Mouse (Mus musculus): ENCODE results near the gene BC017158. TPM values are rescaled to one million over a fixed set of nuclear protein-coding genes. Genes with fewer than 3 reads are reported as not detected.

Gene BC017158
- polyA plus RNA-seq, 1 experiment from 2014 or later = 22.7 TPM

- peaks cover 24% of the 10 kb centered on the region for H3K4me1 ChIP-seq (ENCODE audit: control insufficient read depth, insufficient read depth, low read depth, low read length)
- H3K27me3 ChIP-seq (replicated peaks; ENCODE audit: control insufficient read depth, insufficient read depth, low read length) = no peaks in the 10 kb centered on the region
- no peak overlapping the region for H3K4me3 ChIP-seq (ENCODE audit: low read length)
- WGBS = 95% methylated on average over 13 of the region's 13 CpGs
- H3K9ac ChIP-seq (ENCODE audit: low read depth, low read length) = 0 out of 2 replicates have a peak overlapping the region, but pooled peaks have one; percentile 4
- no peaks in the 10 kb centered on the region for H3K9me3 ChIP-seq (ENCODE audit: control insufficient read depth, low read length)
- peak overlapping the region; percentile 99; the same call in 1 of the 2 replicates for H3K27ac ChIP-seq (ENCODE audit: low read depth, low read length)
- ATAC-seq = no peak
- H3K4me2 ChIP-seq (ENCODE audit: low read length) = no peak overlapping the region
- H3K36me3 ChIP-seq (ENCODE audit: control insufficient read depth, insufficient read depth, low read length) = peaks cover 7% of the 10 kb centered on the region; the same call in 1 of the 2 replicates
Observed at GRCm38 (mm10) chr7:128236426-128236825, 61.5 kb downstream of the BC017158 start.

GRCm38 (mm10) chr7:128235481-128235880, 62.5 kb downstream of the BC017158 start:
- Histone ChIP-seq H3K4me3 (ENCODE audit: low read length) (no peak overlapping the region), H3K9me3 (ENCODE audit: control insufficient read depth, low read length) (no peaks in the 10 kb centered on the region), H3K27me3 (replicated peaks; ENCODE audit: control insufficient read depth, insufficient read depth, low read length) (no peaks in the 10 kb centered on the region), H3K4me2 (ENCODE audit: low read length) (no peak overlapping the region), H3K4me1 (ENCODE audit: control insufficient read depth, insufficient read depth, low read depth, low read length) (peaks cover 20% of the 10 kb centered on the region), H3K36me3 (ENCODE audit: control insufficient read depth, insufficient read depth, low read length) (peaks cover 5% of the 10 kb centered on the region; the same call in 1 of the 2 replicates), H3K27ac (ENCODE audit: low read depth, low read length) (no peak overlapping the region), H3K9ac (ENCODE audit: low read depth, low read length) (no peak overlapping the region)
- ATAC-seq = no peak
- WGBS = 96% methylated on average over 1 of the region's 1 CpGs

GRCm38 (mm10) chr7:128234796-128235195, 63.2 kb downstream of the BC017158 start:
- no peaks in the 10 kb centered on the region for H3K9me3 ChIP-seq (ENCODE audit: control insufficient read depth, low read length)
- H3K27ac ChIP-seq (ENCODE audit: low read depth, low read length) = no peak overlapping the region
- peaks cover 15% of the 10 kb centered on the region for H3K4me1 ChIP-seq (ENCODE audit: control insufficient read depth, insufficient read depth, low read depth, low read length)
- H3K4me3 ChIP-seq (ENCODE audit: low read length) = no peak overlapping the region
- no peak overlapping the region for H3K9ac ChIP-seq (ENCODE audit: low read depth, low read length)
- no peaks in the 10 kb centered on the region; the same call in 1 of the 2 replicates for H3K36me3 ChIP-seq (ENCODE audit: control insufficient read depth, insufficient read depth, low read length)
- WGBS = 94% methylated on average over 2 of the region's 2 CpGs
- no peaks in the 10 kb centered on the region for H3K27me3 ChIP-seq (replicated peaks; ENCODE audit: control insufficient read depth, insufficient read depth, low read length)
- no peak for ATAC-seq
- H3K4me2 ChIP-seq (ENCODE audit: low read length) = no peak overlapping the region

GRCm38 (mm10) chr7:128231741-128232140, 66.2 kb downstream of the BC017158 start:
- Histone ChIP-seq H3K9me3 (ENCODE audit: control insufficient read depth, low read length) (no peaks in the 10 kb centered on the region), H3K4me2 (ENCODE audit: low read length) (no peak overlapping the region), H3K27ac (ENCODE audit: low read depth, low read length) (no peak overlapping the region), H3K4me1 (ENCODE audit: control insufficient read depth, insufficient read depth, low read depth, low read length) (peaks cover 3% of the 10 kb centered on the region), H3K9ac (ENCODE audit: low read depth, low read length) (no peak overlapping the region), H3K36me3 (ENCODE audit: control insufficient read depth, insufficient read depth, low read length) (no peaks in the 10 kb centered on the region), H3K4me3 (ENCODE audit: low read length) (no peak overlapping the region), H3K27me3 (replicated peaks; ENCODE audit: control insufficient read depth, insufficient read depth, low read length) (no peaks in the 10 kb centered on the region)
- 46% methylated on average over 8 of the region's 8 CpGs for WGBS
- no peak for ATAC-seq

Small RNA genes lying within 50 kb of the gene (microRNA-seq; reads per million reads assigned to microRNA genes)
- not detected for gene Mir3103

Other genes with a start within 250 kb of the BC017158 start
- 0.94 and 1.0 TPM in 2 replicates for gene Itgam, start 235.5 kb downstream of the BC017158 start, polyA plus RNA-seq (2015; fragmentation: Nextera tagmentation; extraction: Ambion mirVana)
- not detected in 2 replicates for gene Gm49368, start 235.5 kb downstream of the BC017158 start, polyA plus RNA-seq (2015; fragmentation: Nextera tagmentation; extraction: Ambion mirVana)
- gene Itgax, start 168.6 kb downstream of the BC017158 start, polyA plus RNA-seq (2015; fragmentation: Nextera tagmentation; extraction: Ambion mirVana) = 0.10 TPM in 1 of 2 replicates, not detected in the other
- not detected in 2 replicates for gene Itgad, start 143.8 kb downstream of the BC017158 start, polyA plus RNA-seq (2015; fragmentation: Nextera tagmentation; extraction: Ambion mirVana)
- gene Cox6a2, start 91.8 kb downstream of the BC017158 start, polyA plus RNA-seq (2015; fragmentation: Nextera tagmentation; extraction: Ambion mirVana) = 0.33 and 4.0 TPM in 2 replicates
- gene Armc5, start 60.8 kb downstream of the BC017158 start, polyA plus RNA-seq (2015; fragmentation: Nextera tagmentation; extraction: Ambion mirVana) = 12.0 and 14.1 TPM in 2 replicates
- gene 9130023H24Rik, start 60.1 kb downstream of the BC017158 start, polyA plus RNA-seq (2015; fragmentation: Nextera tagmentation; extraction: Ambion mirVana) = 6.3 and 7.9 TPM in 2 replicates
- gene Tgfb1i1, start 51.4 kb downstream of the BC017158 start, polyA plus RNA-seq (2015; fragmentation: Nextera tagmentation; extraction: Ambion mirVana) = 27.8 and 34.6 TPM in 2 replicates
- 0.15 TPM in 1 of 2 replicates, not detected in the other for gene Slc5a2, start 32.5 kb downstream of the BC017158 start, polyA plus RNA-seq (2015; fragmentation: Nextera tagmentation; extraction: Ambion mirVana)
- gene Rgs10, start 120.6 kb upstream of the BC017158 start, polyA plus RNA-seq (2015; fragmentation: Nextera tagmentation; extraction: Ambion mirVana) = 69.3 and 82.4 TPM in 2 replicates
- 24.0 and 24.2 TPM in 2 replicates for gene Tial1, start 163.5 kb upstream of the BC017158 start, polyA plus RNA-seq (2015; fragmentation: Nextera tagmentation; extraction: Ambion mirVana)
- 2.7 and 3.8 TPM in 2 replicates for gene Bag3, start 225.4 kb upstream of the BC017158 start, polyA plus RNA-seq (2015; fragmentation: Nextera tagmentation; extraction: Ambion mirVana)